Comparison of ENCODE assay signal across 8 mouse cellular contexts in genomic region chr6:99385059-99385604, GRCm38 (mm10).
DNase-seq lines count a peak whose midpoint lies in the region; ATAC-seq and TF ChIP-seq lines count a peak whose summit lies in the region.

No protein-coding gene starts in this region.

- 0 out of 2 replicates have a peak, but pooled peaks have one; percentile 28 for ATAC-seq in heart, embryonic 16.5 days (replicated peaks; ENCODE audit: extremely low read depth, insufficient read depth, low FRiP score)
- ATAC-seq in heart, embryonic 12.5 days (ENCODE audit: insufficient number of reproducible peaks, low FRiP score): no peak
- 0 out of 2 replicates have a peak, but pooled peaks have one; percentile 22 for ATAC-seq in megakaryocyte-erythroid progenitor cell, adult 5-6 weeks (replicated peaks; ENCODE audit: low FRiP score, low TSS enrichment, poor library complexity, severe bottlenecking)
- ATAC-seq in erythroid progenitor cell, adult 5-6 weeks (replicated peaks; ENCODE audit: low FRiP score, poor library complexity, severe bottlenecking): no peak

- H3K4me2 ChIP-seq in heart, embryonic 16.5 days (ENCODE audit: low read depth, low read length): no peak overlapping the region
- no peak overlapping the region for H3K4me2 ChIP-seq in heart, embryonic 12.5 days

- peak in 2 of 3 experiments; percentile 33 to 37; a peak in 2 of 6 replicates for TF ChIP-seq CTCF in MEL (IDR thresholded peaks at IDR 0.05 in 2 of 3, conservative IDR thresholded peaks at IDR 0.05 in 1 of 3; ENCODE audit: control insufficient read depth in 1 of 3, insufficient read depth in 1 of 3, low read depth in 2 of 3, low read length in 3 of 3, poor library complexity in 1 of 3, severe bottlenecking in 1 of 3)
- peak; percentile 56; the same call in 1 of the 2 replicates for TF ChIP-seq CTCF in embryonic fibroblast, embryonic 13.5 days (IDR thresholded peaks at IDR 0.05; ENCODE audit: borderline replicate concordance, insufficient read depth, low read length)

- no peaks in the 10 kb centered on the region for H3K27me3 ChIP-seq in heart, embryonic 16.5 days (ENCODE audit: control insufficient read depth, insufficient read depth, low read length)
- H3K27me3 ChIP-seq in heart, embryonic 12.5 days (replicated peaks): no peaks in the 10 kb centered on the region
- H3K27me3 ChIP-seq in MEL (ENCODE audit: control insufficient read depth in 1 of 2, insufficient read depth in 2 of 2, low read length in 2 of 2): no peaks in the 10 kb centered on the region

- no peak for TF ChIP-seq EP300 in MEL (IDR thresholded peaks at IDR 0.05; ENCODE audit: low read depth in 1 of 2, low read length in 2 of 2)

- H3K36me3 ChIP-seq in heart, embryonic 16.5 days (ENCODE audit: control insufficient read depth, insufficient read depth): no peaks in the 10 kb centered on the region
- H3K36me3 ChIP-seq in heart, embryonic 12.5 days: no peaks in the 10 kb centered on the region
- peaks cover 0 to 20% of the 10 kb centered on the region in 2 experiments; a peak in 2 of 4 replicates for H3K36me3 ChIP-seq in MEL (ENCODE audit: control insufficient read depth in 1 of 2, insufficient read depth in 2 of 2, low read length in 2 of 2)

- H3K9ac ChIP-seq in heart, embryonic 16.5 days (ENCODE audit: low read length): no peak overlapping the region
- no peak overlapping the region for H3K9ac ChIP-seq in heart, embryonic 12.5 days
- H3K9ac ChIP-seq in MEL (ENCODE audit: control insufficient read depth, low read depth, low read length, poor library complexity, severe bottlenecking): no peak overlapping the region

- no peaks in the 10 kb centered on the region; the same call in 1 of the 2 replicates for H3K79me2 ChIP-seq in MEL (ENCODE audit: control insufficient read depth, insufficient read depth, low read length, poor library complexity)

- H3K27ac ChIP-seq in heart, embryonic 16.5 days (ENCODE audit: low read length): peak overlapping the region; percentile 24; the same call in 1 of the 2 replicates
- H3K27ac ChIP-seq in heart, embryonic 12.5 days (ENCODE audit: poor library complexity, severe bottlenecking): no peak overlapping the region
- no peak overlapping the region for H3K27ac ChIP-seq in MEL (ENCODE audit: control insufficient read depth, low read depth, low read length)
- no peak overlapping the region for H3K27ac ChIP-seq in embryonic fibroblast, embryonic 13.5 days (ENCODE audit: insufficient read depth, low read length)

- no peak for TF ChIP-seq POLR2A in MEL (IDR thresholded peaks at IDR 0.05; ENCODE audit: control insufficient read depth in 1 of 2, insufficient read depth in 1 of 2, low read depth in 1 of 2, low read length in 2 of 2, poor library complexity in 1 of 2)
- no peak for TF ChIP-seq POLR2A in embryonic fibroblast, embryonic 13.5 days (IDR thresholded peaks at IDR 0.05; ENCODE audit: low read depth, low read length)

- H3K4me1 ChIP-seq in heart, embryonic 16.5 days (ENCODE audit: control insufficient read depth, insufficient read depth, low read length): peaks cover 13% of the 10 kb centered on the region; the same call in 1 of the 2 replicates
- H3K4me1 ChIP-seq in heart, embryonic 12.5 days (replicated peaks): peaks cover 36% of the 10 kb centered on the region
- peaks cover 16 to 25% of the 10 kb centered on the region in 2 experiments; a peak in 3 of 4 replicates for H3K4me1 ChIP-seq in MEL (ENCODE audit: control insufficient read depth in 1 of 2, insufficient read depth in 2 of 2, low read length in 2 of 2)
- H3K4me1 ChIP-seq in embryonic fibroblast, embryonic 13.5 days (ENCODE audit: control insufficient read depth, insufficient read depth, low read length): no peaks in the 10 kb centered on the region

- H3K4me3 ChIP-seq in heart, embryonic 16.5 days (ENCODE audit: low read length): no peak overlapping the region
- no peak overlapping the region for H3K4me3 ChIP-seq in heart, embryonic 12.5 days
- no peak overlapping the region for H3K4me3 ChIP-seq in MEL (ENCODE audit: control insufficient read depth in 1 of 2, insufficient read depth in 1 of 2, low read depth in 2 of 2, low read length in 2 of 2)
- H3K4me3 ChIP-seq in embryonic fibroblast, embryonic 13.5 days (ENCODE audit: insufficient read depth, low read length): no peak overlapping the region

- H3K9me3 ChIP-seq in heart, embryonic 16.5 days (replicated peaks; ENCODE audit: control insufficient read depth, low read length): no peaks in the 10 kb centered on the region
- H3K9me3 ChIP-seq in heart, embryonic 12.5 days (replicated peaks): no peaks in the 10 kb centered on the region
- no peaks in the 10 kb centered on the region for H3K9me3 ChIP-seq in MEL (replicated peaks; ENCODE audit: insufficient read depth, low read length)

- 52% methylated on average over 2 of the region's 2 CpGs for WGBS in heart, embryonic 16.5 days
- 69% methylated on average over 2 of the region's 2 CpGs for WGBS in heart, embryonic 12.5 days

- DNase-seq in MEL (ENCODE audit: low read depth, low spot score): no peak
- DNase-seq in ovary, postnatal 14 days (ENCODE audit: low spot score): no peak
- DNase-seq in gastrocnemius, adult 8-10 months (ENCODE audit: low spot score in 2 of 2): no peak

- TF ChIP-seq RAD21 in MEL (IDR thresholded peaks at IDR 0.05; ENCODE audit: low read depth, low read length): peak; percentile 46

TF ChIP-seq in MEL, 35 proteins besides CTCF, POLR2A, EP300 and RAD21:
- TF ChIP-seq JUND (IDR thresholded peaks at IDR 0.05; ENCODE audit: low read depth, low read length): no peak
- no peak for TF ChIP-seq RCOR1 (IDR thresholded peaks at IDR 0.05; ENCODE audit: low read depth, low read length)
- peak; percentile 45 for TF ChIP-seq SMC3 (IDR thresholded peaks at IDR 0.05; ENCODE audit: low read depth, low read length)
- no peak for TF ChIP-seq SIN3A (IDR thresholded peaks at IDR 0.05; ENCODE audit: low read length)

Comparison
In these comparisons a context has a peak if more than half of its experiments do, and no peak if none do; other contexts are left out.
1. ATAC-seq: peak in heart, embryonic 16.5 days (single experiment) and megakaryocyte-erythroid progenitor cell, adult 5-6 weeks (single experiment); none in heart, embryonic 12.5 days (single experiment) and erythroid progenitor cell, adult 5-6 weeks (single experiment).